Mouse (Mus musculus): ENCODE measurements at regions not wholly inside any gene's neighbourhood (a gene's known extent, or its start where the extent isn't known, plus 50 kb on each side); places are given as distances from the start of the nearest gene placed in this dataset.
A peak's percentile ranks its signal among the peaks of the same experiment; 100 is the strongest.

GRCm38 (mm10) chr12:44674541-44674940 is 345.9 kb downstream of the Nrcam start:
- peak; percentile 6 for DNase-seq (ENCODE audit: low spot score)

DNA sequence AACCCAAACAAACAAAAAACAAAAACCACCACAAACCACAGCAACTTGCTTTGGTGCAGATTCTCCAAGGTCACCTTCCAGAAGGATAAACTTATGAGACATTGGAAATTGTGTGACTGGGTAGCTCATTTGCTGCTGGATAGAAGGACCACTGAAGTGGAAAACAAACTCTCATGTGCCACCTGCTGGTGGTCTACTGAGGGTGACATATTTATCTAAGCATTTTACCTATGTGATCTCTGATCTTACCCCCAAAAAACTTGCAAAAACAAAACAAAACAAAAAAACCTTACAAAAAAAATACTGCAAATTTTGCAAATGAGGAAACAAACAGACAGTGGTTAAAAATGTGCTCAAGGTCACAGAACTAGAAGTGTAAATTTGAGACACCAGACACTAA is 346.3 kb downstream of the Nrcam start:
- no peak for DNase-seq (ENCODE audit: low spot score)

Data from left cerebral cortex, adult 11 months (tissue).